Mouse (Mus musculus): ENCODE data around the gene Selenow.

Selenow gene

GRCm38 (mm10) chr7:15905861-15906260 lies 16.3 kb downstream of the Selenow start:
- DNase-seq (ENCODE audit: low spot score): no peak

DNA sequence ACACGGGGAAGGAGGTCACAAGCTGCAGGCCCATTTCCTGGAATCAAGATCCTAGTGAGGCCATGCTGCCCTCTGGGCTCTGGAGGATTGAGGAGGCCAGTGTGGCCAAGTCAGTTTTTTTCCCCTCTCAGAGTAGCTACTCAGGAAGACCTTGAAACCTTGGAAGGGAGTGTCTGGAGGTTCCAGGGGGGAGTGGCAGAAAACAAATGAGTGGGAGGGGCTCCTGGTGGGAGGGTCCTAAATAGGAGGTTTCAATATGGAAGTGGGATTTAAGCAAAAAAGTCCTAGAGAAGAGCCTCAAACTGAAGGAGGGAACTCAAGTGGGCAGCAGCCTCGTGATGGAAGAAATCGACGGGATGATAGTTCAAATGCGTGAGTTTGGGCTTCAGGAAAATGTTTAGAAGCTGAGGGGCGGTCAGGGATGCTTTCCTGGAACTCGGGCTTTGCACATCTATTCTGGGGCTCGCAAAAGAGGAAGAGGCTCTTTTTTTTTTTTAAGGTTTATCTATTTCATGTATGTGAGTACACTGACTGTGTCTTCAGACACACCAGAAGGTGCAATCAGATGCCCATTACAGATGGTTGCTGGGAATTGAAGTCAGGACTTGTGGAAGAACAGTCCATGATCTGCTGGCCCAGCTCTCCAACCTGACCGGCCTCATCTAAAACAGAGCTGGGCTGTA lies 20.7 kb downstream of the Selenow start:
- no peak for DNase-seq (ENCODE audit: low spot score)

DNA sequence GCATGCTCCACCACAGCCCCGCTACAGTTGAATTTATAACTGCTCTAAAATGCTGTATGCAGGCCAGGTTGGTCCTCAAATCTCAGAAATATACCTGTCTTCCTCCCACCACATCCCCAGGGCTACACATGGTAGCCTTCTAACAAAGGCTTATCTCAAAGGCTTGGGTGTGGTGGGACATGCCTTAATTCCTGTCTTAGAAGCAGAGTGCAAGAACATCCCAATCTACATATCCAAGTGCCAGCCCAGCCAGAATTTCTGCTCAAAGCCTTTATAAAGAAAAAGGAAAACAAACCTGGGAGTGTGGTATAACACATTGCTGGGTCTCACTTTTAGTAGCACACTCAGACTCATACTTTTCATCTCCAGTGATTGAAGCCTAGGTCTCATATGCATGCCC lies 28.0 kb downstream of the Selenow start:
- DNase-seq (ENCODE audit: low spot score): no peak

- DNase-seq (ENCODE audit: low spot score): no peak
Observed at GRCm38 (mm10) chr7:15884127-15884526, 38.1 kb downstream of the Selenow start.

DNA sequence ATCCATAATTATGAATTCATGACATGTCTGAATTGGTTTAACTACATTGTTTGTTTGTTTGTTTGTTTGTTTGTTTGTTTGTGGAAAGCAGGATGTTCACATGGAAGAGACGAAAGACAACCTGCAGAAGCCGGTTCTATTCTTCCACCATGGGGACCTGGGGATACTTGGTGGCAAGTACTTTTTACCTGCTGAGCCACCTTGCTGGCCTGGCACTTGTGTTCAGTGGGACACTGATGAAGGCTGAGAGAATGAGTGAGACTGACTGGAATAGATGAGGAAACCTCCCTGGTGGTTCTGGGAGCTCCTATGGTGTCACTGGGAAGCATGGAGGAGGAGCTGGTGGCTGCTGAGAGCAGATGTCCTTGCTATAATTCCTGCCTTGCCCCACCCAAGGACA lies 39.9 kb downstream of the Selenow start, which contains the start of gene Crxos:
Crxos (plus strand) TSS at position 301 of the 400 bp plus-strand sequence.
- no peak for DNase-seq (ENCODE audit: low spot score)

DNA sequence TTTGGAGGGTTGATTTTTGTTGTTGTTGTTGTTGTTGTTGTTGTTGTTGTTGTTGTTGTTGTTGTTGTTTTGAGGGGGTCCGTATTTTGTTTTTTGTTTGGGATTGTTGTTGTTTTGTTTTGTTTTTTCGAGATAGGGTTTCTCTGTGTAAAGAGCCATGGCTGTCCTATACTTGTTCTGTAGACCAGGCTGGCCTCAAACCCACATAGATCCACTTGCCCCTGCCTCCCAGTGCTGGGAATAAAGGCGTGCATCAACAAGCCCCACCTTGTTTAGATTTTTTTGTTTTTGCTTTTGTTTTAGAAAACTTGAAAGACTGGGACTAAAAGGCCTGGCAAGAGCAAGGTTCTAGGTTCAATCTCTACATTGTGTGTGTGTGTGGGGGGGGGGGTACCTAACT lies 40.4 kb downstream of the Selenow start:
- no peak for DNase-seq (ENCODE audit: low spot score)

- no peak for DNase-seq (ENCODE audit: low spot score)
Observed at GRCm38 (mm10) chr7:15881388-15881787, 40.8 kb downstream of the Selenow start.

DNA sequence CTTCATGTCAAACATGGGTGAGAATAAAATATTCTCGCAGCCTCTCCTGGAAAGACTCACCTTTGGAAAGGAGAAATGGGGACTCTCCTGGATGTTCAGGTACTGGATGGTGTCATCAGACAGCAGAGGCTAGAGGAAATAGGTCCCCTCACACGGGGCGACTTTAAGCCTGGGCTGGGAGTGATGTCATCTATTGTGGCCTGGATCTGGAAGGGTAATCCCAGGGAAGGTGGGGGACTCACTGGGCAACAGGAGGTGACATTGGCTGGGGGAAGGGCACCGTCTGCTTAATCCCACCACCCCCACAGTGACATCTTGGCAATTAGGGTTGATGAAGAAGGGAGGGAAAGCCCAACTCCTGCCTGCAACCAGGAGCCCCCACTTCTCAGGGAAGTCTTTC lies 42.4 kb downstream of the Selenow start, which contains the start of gene Crx:
Crx (minus strand) TSS at position 213 of the 400 bp plus-strand sequence.
- DNase-seq (ENCODE audit: low spot score): no peak

All from lung, postnatal 25 days (tissue).